Mouse (Mus musculus) CH12.LX (cell line): Measurements from ENCODE around the gene Mpc2.

Experiments used
- CHD2 ChIP-seq: IDR thresholded peaks from 2 replicates; pipeline ENCODE4 v1.6.1; 2011; ENCODE audit warnings: low read length, improper control_type of control experiment
- CTCF ChIP-seq, 2 experiments: IDR thresholded peaks in 1 of 2; conservative IDR thresholded peaks in 1 of 2; 2 replicates each; pipeline ENCODE4 v1.5.1; 2011 to 2012; ENCODE audit warnings: low read depth in 2 of 2, low read length in 2 of 2, improper control_type of control experiment in 1 of 2, inconsistent platforms in 1 of 2, mild to moderate bottlenecking in 1 of 2, moderate library complexity in 1 of 2
- MEF2A ChIP-seq: IDR thresholded peaks from 2 replicates; pipeline ENCODE4 v1.6.1; 2014; ENCODE audit warnings: low read depth, mild to moderate bottlenecking, inconsistent platforms, low read length, improper control_type of control experiment, borderline replicate concordance
- POLR2A ChIP-seq: IDR thresholded peaks from 2 replicates; pipeline ENCODE4 v1.6.1; 2011; ENCODE audit warnings: low read depth, mild to moderate bottlenecking, improper control_type of control experiment, low read length
- POLR2AphosphoS2 ChIP-seq: IDR thresholded peaks from 2 replicates; pipeline ENCODE4 v1.6.1; 2011; ENCODE audit warnings: low read depth, low read length, improper control_type of control experiment
- RAD21 ChIP-seq: IDR thresholded peaks from 2 replicates; pipeline ENCODE4 v1.6.1; 2011; ENCODE audit warnings: low read depth, mild to moderate bottlenecking, low read length, improper control_type of control experiment, moderate library complexity
- TCF12 ChIP-seq: IDR thresholded peaks from 2 replicates; pipeline ENCODE4 v1.6.1; 2014; ENCODE audit warnings: low read depth, mild to moderate bottlenecking, inconsistent platforms, low read length, improper control_type of control experiment
- ZC3H11A ChIP-seq: IDR thresholded peaks from 2 replicates; pipeline ENCODE4 v1.6.1; 2012; ENCODE audit warnings: low read depth, mild to moderate bottlenecking, inconsistent platforms, low read length, improper control_type of control experiment

DNA sequence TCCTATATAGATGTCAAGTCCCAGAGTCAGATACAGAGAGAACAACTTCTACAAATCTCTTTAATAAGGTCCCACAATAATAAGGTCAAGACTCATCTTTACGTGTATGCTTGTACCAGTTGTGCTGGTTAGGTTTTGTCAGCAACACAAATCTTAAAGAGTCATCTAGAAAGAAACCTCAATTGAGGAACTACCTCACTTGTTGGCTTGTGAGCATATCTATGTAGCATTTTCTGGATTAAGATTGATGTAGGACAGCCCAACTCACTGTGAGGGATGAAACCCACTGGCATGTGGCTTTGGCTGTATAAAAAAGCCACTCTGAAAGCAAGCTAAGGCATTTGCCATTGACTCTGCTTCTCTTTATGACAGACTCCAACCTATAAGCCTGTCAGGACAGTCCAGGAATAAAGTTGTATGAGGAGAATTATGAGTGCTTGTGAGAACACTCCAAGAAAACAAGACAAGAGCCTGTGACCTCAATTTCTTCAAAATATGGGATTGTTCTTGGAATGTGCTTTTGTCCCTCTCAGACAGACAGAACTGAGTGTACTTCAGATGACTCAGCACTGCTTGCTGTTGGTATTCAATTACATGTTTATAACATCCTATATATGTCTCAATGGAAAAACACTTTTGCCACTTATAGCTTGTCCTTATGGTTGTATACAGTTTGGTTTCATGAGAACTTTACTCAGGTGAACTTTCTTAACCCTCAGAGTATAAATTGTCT, 22.0 kb upstream of the Mpc2 start:
- TF ChIP-seq CTCF (conservative IDR thresholded peaks at IDR 0.05 in 1 of 2, IDR thresholded peaks at IDR 0.05 in 1 of 2; ENCODE audit: low read depth in 2 of 2, low read length in 2 of 2): no peak
- no peak for TF ChIP-seq TCF12
- no peak for TF ChIP-seq POLR2AphosphoS2
- TF ChIP-seq RAD21: no peak
- TF ChIP-seq ZC3H11A: no peak
- no peak for TF ChIP-seq POLR2A
- no peak for TF ChIP-seq CHD2
- TF ChIP-seq MEF2A: no peak
